Mouse (Mus musculus): ENCODE results near the gene Serpina3a. TPM values are rescaled to one million over a fixed set of nuclear protein-coding genes. Genes with fewer than 3 reads are reported as not detected.
"Not testable (repeated sequence)": the region's sequence is repeated elsewhere in the genome, so short reads cannot be mapped to it uniquely, and the experiment has no call there.

Serpina3a gene
- not detected in 2 replicates for polyA plus RNA-seq (2015; fragmentation: Nextera tagmentation; extraction: Ambion mirVana)

GRCm38 (mm10) chr12:104112333-104112732 is at the start of gene Serpina3a:
Serpina3a (plus strand) TSS chr12:104112724.
- H3K4me3 ChIP-seq (ENCODE audit: low read depth, low read length); H3K9ac ChIP-seq (ENCODE audit: low read length); H3K4me2 ChIP-seq (replicated peaks; ENCODE audit: low read depth); H3K9me3 ChIP-seq (ENCODE audit: control insufficient read depth, low read length); H3K4me1 ChIP-seq (replicated peaks; ENCODE audit: control insufficient read depth, insufficient read depth); H3K27ac ChIP-seq (replicated peaks); ATAC-seq (ENCODE audit: low FRiP score, low TSS enrichment); H3K36me3 ChIP-seq (ENCODE audit: control insufficient read depth, insufficient read depth, low read length); H3K27me3 ChIP-seq (ENCODE audit: control insufficient read depth, insufficient read depth, low read length); DNase-seq (ENCODE audit: low spot score): not testable (repeated sequence)
- WGBS: 87% methylated on average over 11 of the region's 11 CpGs

GRCm38 (mm10) chr12:104064532-104064931 is 48.0 kb upstream of the Serpina3a start:
- 49% methylated on average over 4 of the region's 4 CpGs for WGBS
- TF ChIP-seq CTCF (IDR thresholded peaks at IDR 0.05; ENCODE audit: low read depth) (no peak), EP300 (optimal IDR thresholded peaks at IDR 0.05) (no peak)

GRCm38 (mm10) chr12:104064996-104065395 is 47.5 kb upstream of the Serpina3a start:
- H3K4me1 ChIP-seq (replicated peaks; ENCODE audit: control insufficient read depth, insufficient read depth): no peaks in the 10 kb centered on the region
- 55% methylated on average over 4 of the region's 4 CpGs for WGBS
- no peaks in the 10 kb centered on the region for H3K36me3 ChIP-seq (ENCODE audit: control insufficient read depth, insufficient read depth, low read length)
- H3K27me3 ChIP-seq (ENCODE audit: control insufficient read depth, insufficient read depth, low read length): no peaks in the 10 kb centered on the region
- no peak; the same call in 1 of the 2 replicates for ATAC-seq (ENCODE audit: low FRiP score, low TSS enrichment)
- no peaks in the 10 kb centered on the region for H3K9me3 ChIP-seq (ENCODE audit: control insufficient read depth, low read length)
- peak overlapping the region; percentile 58 for H3K27ac ChIP-seq (replicated peaks)
- TF ChIP-seq EP300 (optimal IDR thresholded peaks at IDR 0.05) (no peak), CTCF (IDR thresholded peaks at IDR 0.05; ENCODE audit: low read depth) (no peak)
- no peak overlapping the region for H3K4me2 ChIP-seq (replicated peaks; ENCODE audit: low read depth)
- no peak overlapping the region for H3K9ac ChIP-seq (ENCODE audit: low read length)
- no peak overlapping the region for H3K4me3 ChIP-seq (ENCODE audit: low read depth, low read length)
- no peak for DNase-seq (ENCODE audit: low spot score)

More at GRCm38 (mm10) chr12:104064532-104064931, 48.0 kb upstream of the Serpina3a start:
- Histone ChIP-seq H3K27ac (replicated peaks) (peak overlapping the region; percentile 58), H3K4me2 (replicated peaks; ENCODE audit: low read depth) (no peak overlapping the region), H3K9ac (ENCODE audit: low read length) (no peak overlapping the region), H3K4me3 (ENCODE audit: low read depth, low read length) (no peak overlapping the region), H3K9me3 (ENCODE audit: control insufficient read depth, low read length) (no peaks in the 10 kb centered on the region), H3K36me3 (ENCODE audit: control insufficient read depth, insufficient read depth, low read length) (no peaks in the 10 kb centered on the region), H3K4me1 (replicated peaks; ENCODE audit: control insufficient read depth, insufficient read depth) (no peaks in the 10 kb centered on the region), H3K27me3 (ENCODE audit: control insufficient read depth, insufficient read depth, low read length) (no peaks in the 10 kb centered on the region)
- ATAC-seq (ENCODE audit: low FRiP score, low TSS enrichment) (no peak), DNase-seq (ENCODE audit: low spot score) (no peak)

GRCm38 (mm10) chr12:104066241-104066640 is 46.3 kb upstream of the Serpina3a start:
- no peaks in the 10 kb centered on the region for H3K27me3 ChIP-seq (ENCODE audit: control insufficient read depth, insufficient read depth, low read length)
- H3K9ac ChIP-seq (ENCODE audit: low read length): no peak overlapping the region
- TF ChIP-seq CTCF (IDR thresholded peaks at IDR 0.05; ENCODE audit: low read depth): peak; percentile 87
- TF ChIP-seq EP300 (optimal IDR thresholded peaks at IDR 0.05): no peak
- H3K4me3 ChIP-seq (ENCODE audit: low read depth, low read length): no peak overlapping the region
- peak; percentile 70 for DNase-seq (ENCODE audit: low spot score)
- H3K9me3 ChIP-seq (ENCODE audit: control insufficient read depth, low read length): no peaks in the 10 kb centered on the region
- 23% methylated on average over 8 of the region's 8 CpGs for WGBS
- H3K4me1 ChIP-seq (replicated peaks; ENCODE audit: control insufficient read depth, insufficient read depth): no peaks in the 10 kb centered on the region
- H3K27ac ChIP-seq (replicated peaks): no peak overlapping the region
- no peaks in the 10 kb centered on the region for H3K36me3 ChIP-seq (ENCODE audit: control insufficient read depth, insufficient read depth, low read length)
- no peak overlapping the region for H3K4me2 ChIP-seq (replicated peaks; ENCODE audit: low read depth)
- ATAC-seq (ENCODE audit: low FRiP score, low TSS enrichment): peak; percentile 58; the same call in 1 of the 2 replicates

GRCm38 (mm10) chr12:104067549-104067948 is 45.0 kb upstream of the Serpina3a start:
- Histone ChIP-seq H3K4me1 (replicated peaks; ENCODE audit: control insufficient read depth, insufficient read depth) (no peaks in the 10 kb centered on the region), H3K4me2 (replicated peaks; ENCODE audit: low read depth) (peak overlapping the region; percentile 20; the same call in 1 of the 2 replicates), H3K36me3 (ENCODE audit: control insufficient read depth, insufficient read depth, low read length) (no peaks in the 10 kb centered on the region), H3K27me3 (ENCODE audit: control insufficient read depth, insufficient read depth, low read length) (no peaks in the 10 kb centered on the region), H3K9me3 (ENCODE audit: control insufficient read depth, low read length) (no peaks in the 10 kb centered on the region), H3K27ac (replicated peaks) (no peak overlapping the region), H3K4me3 (ENCODE audit: low read depth, low read length) (no peak overlapping the region), H3K9ac (ENCODE audit: low read length) (no peak overlapping the region)
- ATAC-seq (ENCODE audit: low FRiP score, low TSS enrichment) (peak; percentile 45; the same call in 1 of the 2 replicates), DNase-seq (ENCODE audit: low spot score) (peak; percentile 34)
- no peak for TF ChIP-seq CTCF (IDR thresholded peaks at IDR 0.05; ENCODE audit: low read depth)
- 20% methylated on average over 4 of the region's 4 CpGs for WGBS

GRCm38 (mm10) chr12:104069620-104070019 is 42.9 kb upstream of the Serpina3a start:
- 4% methylated on average over 2 of the region's 2 CpGs for WGBS
- peak; percentile 88 for TF ChIP-seq CTCF (IDR thresholded peaks at IDR 0.05; ENCODE audit: low read depth)
- no peak for TF ChIP-seq EP300 (optimal IDR thresholded peaks at IDR 0.05)

More at GRCm38 (mm10) chr12:104069620-104070019, 42.9 kb upstream of the Serpina3a start:
- Histone ChIP-seq H3K36me3 (ENCODE audit: control insufficient read depth, insufficient read depth, low read length) (no peaks in the 10 kb centered on the region), H3K9me3 (ENCODE audit: control insufficient read depth, low read length) (no peaks in the 10 kb centered on the region), H3K27ac (replicated peaks) (no peak overlapping the region), H3K4me1 (replicated peaks; ENCODE audit: control insufficient read depth, insufficient read depth) (no peaks in the 10 kb centered on the region), H3K4me2 (replicated peaks; ENCODE audit: low read depth) (no peak overlapping the region), H3K9ac (ENCODE audit: low read length) (no peak overlapping the region), H3K27me3 (ENCODE audit: control insufficient read depth, insufficient read depth, low read length) (no peaks in the 10 kb centered on the region), H3K4me3 (ENCODE audit: low read depth, low read length) (no peak overlapping the region)
- ATAC-seq (ENCODE audit: low FRiP score, low TSS enrichment) (0 out of 2 replicates have a peak, but pooled peaks have one; percentile 31), DNase-seq (ENCODE audit: low spot score) (peak; percentile 78)

Measured in stomach, postnatal 0 days (tissue).